Mouse (Mus musculus) embryonic fibroblast, embryonic 13.5 days (primary cell): Measurements from ENCODE around the gene Tiam1. TPM values are rescaled to one million over a fixed set of nuclear protein-coding genes. Genes with fewer than 3 reads are reported as not detected.
A peak's percentile ranks its signal among the peaks of the same experiment; 100 is the strongest.

Experiments
- H3K27ac ChIP-seq: 2 replicates; pipeline ENCODE4 v1.5.1; 2012; ENCODE audit warnings: low read length, control low read depth, inconsistent platforms; ENCODE audit not compliant: insufficient read depth
- H3K4me1 ChIP-seq: 2 replicates; pipeline ENCODE4 v1.6.1; 2011; ENCODE audit warnings: low read length; ENCODE audit not compliant: control insufficient read depth, insufficient read depth
- H3K4me3 ChIP-seq: 2 replicates; pipeline ENCODE4 v1.5.1; 2011; ENCODE audit warnings: mild to moderate bottlenecking, control low read depth, low read length; ENCODE audit not compliant: insufficient read depth
- CTCF ChIP-seq: IDR thresholded peaks from 2 replicates; pipeline ENCODE4 v1.5.1; 2011; ENCODE audit warnings: mild to moderate bottlenecking, control low read depth, low read length, moderate library complexity, borderline replicate concordance; ENCODE audit not compliant: insufficient read depth
- POLR2A ChIP-seq: IDR thresholded peaks from 2 replicates; pipeline ENCODE4 v1.6.1; 2011; ENCODE audit warnings: low read depth, mild to moderate bottlenecking, control low read depth, low read length, moderate library complexity
- polyA plus RNA-seq: library from polyadenylated mRNA; stranded (reverse); fragments of >200 nt; gene quantifications from 2 replicates; pipeline ENCODE4 v1.2.4, GENCODE M21; 2011; ENCODE audit warnings: low read depth; ENCODE audit not compliant: missing spikeins, insufficient read length

Tiam1 gene
- polyA plus RNA-seq, 1 experiment: 17.8 TPM

DNA sequence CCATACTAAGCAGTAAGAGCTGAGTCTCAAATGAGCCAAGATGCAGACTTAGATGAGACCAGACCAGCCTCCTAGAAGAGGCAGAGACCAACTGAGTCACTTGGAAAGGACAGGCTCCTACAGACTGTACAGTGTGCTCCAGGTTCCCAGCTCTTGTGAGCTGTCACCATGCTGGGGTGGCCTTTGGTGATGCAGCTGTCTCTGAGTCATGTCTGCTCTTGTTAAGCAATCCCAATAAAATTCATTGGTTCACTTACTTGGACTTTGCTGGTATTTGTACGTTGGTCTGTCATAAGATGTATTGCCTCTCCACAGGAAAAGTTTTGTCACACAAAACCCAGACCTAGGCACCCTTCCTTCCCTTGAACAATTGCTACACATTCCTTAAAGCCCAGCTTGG is 1.7 kb upstream of the Tiam1 start:
- TF ChIP-seq POLR2A (no peak), CTCF (no peak)
- H3K27ac ChIP-seq: no peak overlapping the region
- H3K4me1 ChIP-seq: no peaks in the 10 kb centered on the region
- no peak overlapping the region for H3K4me3 ChIP-seq

DNA sequence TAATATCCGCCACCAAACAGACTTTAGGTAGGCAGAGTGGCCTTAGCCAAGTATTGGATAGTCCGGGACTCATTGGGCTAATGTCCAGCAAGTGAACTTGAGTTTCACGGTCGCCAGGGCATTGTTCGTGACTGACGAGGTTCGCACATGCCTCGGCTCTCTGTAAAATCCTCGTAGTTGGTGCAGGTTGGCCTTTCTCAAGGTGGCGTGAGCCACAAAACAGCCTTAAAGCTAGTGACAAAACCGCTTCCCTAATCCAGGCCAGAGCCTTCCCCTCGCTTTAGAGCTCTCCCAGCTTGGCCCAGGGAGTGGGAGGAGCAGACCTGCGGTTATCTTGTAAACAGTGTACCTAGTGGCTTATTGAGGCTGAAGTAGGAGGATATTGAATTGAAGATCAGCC is 972 bp upstream of the Tiam1 start:
- peak overlapping the region; percentile 61; the same call in 1 of the 2 replicates for H3K4me3 ChIP-seq

DNA sequence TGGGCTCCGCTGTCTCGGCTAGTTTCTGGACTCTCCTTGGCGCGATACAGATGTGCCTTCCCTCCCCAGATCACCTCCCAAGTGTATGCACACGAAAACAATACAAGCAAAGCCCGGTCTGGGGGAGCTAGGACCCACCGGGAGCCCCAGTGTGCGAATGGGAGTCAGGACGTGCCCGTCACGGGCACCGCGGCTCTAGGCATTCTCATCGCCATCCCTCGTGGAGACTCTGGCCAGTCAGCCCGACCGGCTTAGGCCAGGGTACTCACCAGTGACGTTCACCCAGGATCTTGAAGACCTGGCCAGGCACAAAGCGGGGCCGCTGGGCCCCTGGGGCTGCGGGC is 181 bp downstream of the Tiam1 start:
- TF ChIP-seq CTCF: no peak
- TF ChIP-seq POLR2A: no peak
- peak overlapping the region; percentile 53 for H3K4me3 ChIP-seq
- H3K27ac ChIP-seq: no peak overlapping the region
- no peaks in the 10 kb centered on the region for H3K4me1 ChIP-seq

More for the DNA sequence above, 972 bp upstream of the Tiam1 start:
- Histone ChIP-seq H3K4me1 (no peaks in the 10 kb centered on the region), H3K27ac (no peak overlapping the region)
- no peak for TF ChIP-seq POLR2A
- no peak for TF ChIP-seq CTCF

DNA sequence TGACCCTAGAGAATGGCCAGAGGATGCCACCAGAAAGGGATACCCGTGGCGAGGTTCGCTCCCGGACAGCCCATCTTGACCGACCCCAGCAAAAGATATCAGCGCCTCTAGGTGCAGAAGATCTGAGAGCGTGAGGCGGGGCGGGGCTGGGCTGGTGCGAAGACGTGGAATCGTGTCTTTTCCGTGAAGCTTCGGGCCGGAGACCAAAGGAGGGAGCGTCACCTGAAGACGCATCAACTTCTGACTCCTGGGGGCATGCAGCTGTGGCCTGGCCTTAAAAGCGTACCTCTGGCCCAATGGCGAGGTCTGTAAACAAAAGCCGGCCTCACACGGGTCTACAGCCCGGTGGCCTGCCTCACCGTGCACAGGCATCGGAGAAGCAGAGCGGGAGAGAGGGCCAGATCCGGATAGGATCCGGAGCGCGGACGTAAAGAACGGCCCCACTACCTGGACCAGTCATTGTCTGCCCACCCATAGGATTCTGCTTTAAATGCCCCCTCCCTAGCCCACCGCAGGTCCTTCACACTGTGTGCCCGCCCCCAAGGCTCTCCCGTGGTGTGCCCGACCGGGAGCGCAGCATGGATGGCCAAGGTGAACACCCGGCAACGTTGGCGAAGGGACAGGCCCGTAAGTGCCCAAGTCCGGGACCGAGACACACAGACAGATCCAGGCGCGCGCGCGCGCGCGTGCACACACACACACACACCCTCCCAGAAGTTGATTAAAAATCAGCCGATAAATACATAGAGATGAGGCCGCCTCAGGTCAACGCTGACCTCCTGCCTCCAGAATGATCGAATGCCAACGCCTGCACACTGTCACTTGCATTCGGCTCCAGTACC is 774 bp downstream of the Tiam1 start:
- TF ChIP-seq CTCF (no peak), POLR2A (no peak)
- no peak overlapping the region for H3K27ac ChIP-seq
- H3K4me3 ChIP-seq: peak overlapping the region; percentile 53
- H3K4me1 ChIP-seq: no peaks in the 10 kb centered on the region

DNA sequence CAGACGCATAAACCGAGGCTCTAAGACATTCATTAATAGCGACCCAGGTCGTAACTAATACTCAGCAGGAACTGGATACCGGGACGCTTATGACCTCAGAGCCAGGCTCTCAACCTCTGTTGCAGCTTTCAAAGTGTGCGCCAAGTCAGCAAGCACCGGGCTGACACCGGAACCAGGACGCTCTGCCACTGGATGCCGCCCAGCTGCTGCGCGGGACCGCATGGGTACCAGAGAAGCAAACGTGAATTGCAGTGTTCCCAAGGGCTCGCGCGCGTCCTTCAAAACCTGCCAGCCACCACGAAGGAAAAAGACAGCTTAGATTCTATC is 1.4 kb downstream of the Tiam1 start:
- Histone ChIP-seq H3K4me3 (peak overlapping the region; percentile 53), H3K27ac (no peak overlapping the region), H3K4me1 (no peaks in the 10 kb centered on the region)
- TF ChIP-seq POLR2A (no peak), CTCF (no peak)

DNA sequence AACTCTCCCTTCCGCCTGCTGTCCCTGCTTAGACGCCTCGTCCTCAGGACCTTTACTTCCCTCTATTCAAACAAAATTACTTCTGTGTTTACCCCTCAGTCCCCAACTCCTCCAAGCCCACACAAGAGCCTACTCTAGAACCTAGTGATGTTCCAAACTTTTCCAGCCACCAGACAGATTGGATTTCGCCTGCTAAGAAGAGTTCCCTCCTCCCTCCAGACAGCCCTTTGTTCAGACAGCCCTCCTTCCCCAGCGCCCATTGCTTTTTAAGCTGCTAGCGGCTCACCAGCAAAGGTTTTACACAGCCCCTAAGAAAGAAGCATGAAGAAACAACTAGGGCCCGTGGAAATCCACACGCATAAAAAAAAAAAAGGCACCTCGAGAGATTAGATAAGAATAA is 2.0 kb downstream of the Tiam1 start:
- no peak overlapping the region for H3K4me3 ChIP-seq
- TF ChIP-seq CTCF (no peak), POLR2A (no peak)
- H3K27ac ChIP-seq: no peak overlapping the region
- H3K4me1 ChIP-seq: no peaks in the 10 kb centered on the region

DNA sequence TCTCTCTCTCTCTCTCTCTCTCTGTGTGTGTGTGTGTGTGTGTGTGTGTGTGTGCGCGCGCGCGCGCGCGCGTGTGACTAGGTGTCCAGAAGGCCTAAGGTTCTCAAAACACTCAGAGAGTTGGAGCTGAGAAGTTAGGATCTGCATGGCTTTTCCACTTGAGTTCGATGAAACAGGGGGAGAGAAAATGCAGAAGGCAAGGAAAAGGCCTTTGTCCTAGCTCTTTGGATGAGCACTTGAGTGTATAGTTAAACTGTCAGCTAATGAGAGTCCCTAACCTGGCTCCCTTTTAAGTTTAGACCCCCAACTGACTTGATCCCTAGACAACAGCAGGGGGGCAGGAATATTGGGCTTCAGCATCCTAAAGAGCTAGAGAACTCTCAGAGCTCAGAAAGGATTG is 3.0 kb downstream of the Tiam1 start:
- H3K4me3 ChIP-seq: no peak overlapping the region
- H3K27ac ChIP-seq: no peak overlapping the region
- no peaks in the 10 kb centered on the region for H3K4me1 ChIP-seq
- TF ChIP-seq POLR2A (no peak), CTCF (no peak)

DNA sequence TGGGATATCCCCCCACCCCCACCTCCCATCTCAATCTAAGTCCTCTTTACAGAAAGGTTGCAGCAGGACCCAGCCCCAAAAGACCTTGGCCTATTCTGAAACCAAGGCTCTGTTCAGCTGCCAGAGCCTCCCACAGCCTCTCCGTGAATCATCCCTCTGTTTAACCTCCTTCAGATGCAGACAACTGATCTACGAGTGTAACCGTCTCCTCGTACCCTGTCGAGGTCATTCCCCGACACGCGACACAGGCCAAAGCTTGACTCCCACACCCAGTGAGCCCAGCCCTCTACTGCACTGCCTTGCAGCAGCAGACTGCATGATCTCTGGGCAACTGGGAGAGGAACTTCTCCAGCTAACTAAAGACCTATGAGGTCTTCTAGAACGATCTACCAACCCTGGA is 3.9 kb downstream of the Tiam1 start:
- H3K27ac ChIP-seq: no peak overlapping the region
- no peaks in the 10 kb centered on the region for H3K4me1 ChIP-seq
- TF ChIP-seq CTCF: no peak
- TF ChIP-seq POLR2A: no peak
- no peak overlapping the region for H3K4me3 ChIP-seq

DNA sequence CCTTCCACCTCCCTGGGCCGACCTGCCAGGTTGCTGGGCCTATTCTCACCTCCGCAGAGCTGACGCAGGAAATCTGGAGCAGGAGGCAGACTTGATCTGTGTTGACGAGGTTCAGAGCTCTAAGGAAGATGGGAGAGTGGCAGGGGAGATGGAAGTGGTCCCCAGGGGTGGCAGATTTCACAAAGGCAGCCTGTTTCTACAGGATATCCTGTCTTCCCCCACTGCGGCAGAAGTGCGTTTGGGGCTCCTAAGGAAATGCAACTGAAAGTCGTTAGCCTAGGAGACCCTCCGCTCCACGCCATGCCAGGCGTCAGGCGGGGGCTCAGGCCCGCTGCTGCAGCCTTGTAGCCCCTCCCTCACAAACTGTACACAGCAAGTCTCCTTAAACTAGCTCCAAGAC is 5.4 kb downstream of the Tiam1 start:
- H3K4me1 ChIP-seq: no peaks in the 10 kb centered on the region
- H3K27ac ChIP-seq: no peak overlapping the region
- no peak overlapping the region for H3K4me3 ChIP-seq
- no peak for TF ChIP-seq POLR2A
- no peak for TF ChIP-seq CTCF

DNA sequence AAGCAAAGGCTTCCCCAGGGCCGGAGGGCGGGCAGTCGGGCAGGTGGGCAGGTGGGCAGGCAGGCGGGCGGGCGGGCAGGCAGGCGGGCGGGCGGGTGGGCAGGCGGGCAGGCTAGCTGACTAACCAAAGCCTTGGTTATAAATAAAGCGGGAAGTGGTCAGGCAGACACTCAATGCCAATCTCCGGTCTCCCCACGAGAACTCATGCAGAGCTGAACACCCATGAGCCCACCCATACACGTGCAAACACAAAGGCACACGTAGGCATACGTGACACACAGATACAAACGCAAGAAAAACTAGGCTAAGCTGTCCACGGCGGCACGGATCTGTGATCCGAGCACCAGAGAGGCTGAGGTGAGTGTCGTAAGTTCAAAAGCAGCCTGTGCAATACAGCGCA is 6.4 kb downstream of the Tiam1 start:
- TF ChIP-seq POLR2A (no peak), CTCF (no peak)
- Histone ChIP-seq H3K4me3 (no peak overlapping the region), H3K27ac (no peak overlapping the region), H3K4me1 (no peaks in the 10 kb centered on the region)

DNA sequence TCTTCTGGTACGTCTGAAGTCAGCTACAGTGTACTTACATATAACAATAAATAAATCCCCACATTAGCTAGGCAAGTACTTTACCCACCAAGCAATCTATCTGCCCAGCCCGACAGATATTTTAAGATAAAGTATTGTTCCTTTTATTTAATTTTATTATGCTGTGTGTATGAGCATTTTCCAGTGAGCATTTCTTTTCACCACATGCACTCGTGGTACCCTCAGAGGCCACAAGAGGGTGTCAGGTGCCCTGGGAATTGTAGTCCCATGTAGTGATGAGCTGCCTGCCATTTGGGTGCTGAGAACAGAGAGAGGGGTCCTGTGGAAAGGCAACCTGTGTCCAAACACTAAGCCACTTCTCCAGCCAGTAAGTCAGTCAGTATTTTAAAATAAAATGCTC is 8.0 kb downstream of the Tiam1 start:
- no peak overlapping the region for H3K27ac ChIP-seq
- no peak for TF ChIP-seq POLR2A
- TF ChIP-seq CTCF: no peak
- H3K4me3 ChIP-seq: no peak overlapping the region
- H3K4me1 ChIP-seq: no peaks in the 10 kb centered on the region
